Mouse (Mus musculus) embryonic facial prominence, embryonic 13.5 days (tissue): ENCODE measurements around the gene Gm13697. TPM values are rescaled to one million over a fixed set of nuclear protein-coding genes. Genes with fewer than 3 reads are reported as not detected.
"Not testable (repeated sequence)": the region's sequence is repeated elsewhere in the genome, so short reads cannot be mapped to it uniquely, and the experiment has no call there.

ENCODE experiments used
- ATAC-seq: fragments of 200-750 bp; cut with Nextera tagmentation; 2 replicates; pipeline ENCODE4 v1.8.0; 2017; ENCODE audit warnings: low read depth; ENCODE audit not compliant: insufficient number of reproducible peaks, insufficient read depth, low FRiP score, low TSS enrichment
- H3K27ac ChIP-seq: fragments of 300-500 bp; sonication (generic); 2 replicates; pipeline ENCODE4 v1.5.1; 2015; ENCODE audit warnings: moderate library complexity, mild to moderate bottlenecking, inconsistent platforms
- H3K27me3 ChIP-seq: fragments of 300-500 bp; sonication (generic); 2 replicates; pipeline ENCODE4 v1.6.1; 2015; ENCODE audit warnings: mild to moderate bottlenecking, inconsistent platforms
- H3K36me3 ChIP-seq: fragments of 300-500 bp; sonication (generic); 2 replicates; pipeline ENCODE4 v1.6.1; 2015; ENCODE audit warnings: mild to moderate bottlenecking, inconsistent platforms
- H3K4me1 ChIP-seq: fragments of 300-500 bp; sonication (generic); 2 replicates; pipeline ENCODE4 v1.6.1; 2015; ENCODE audit warnings: inconsistent platforms
- H3K4me2 ChIP-seq: fragments of 300-500 bp; sonication (generic); 2 replicates; pipeline ENCODE4 v1.6.1; 2015; ENCODE audit warnings: moderate library complexity, mild to moderate bottlenecking, inconsistent platforms
- H3K4me3 ChIP-seq: fragments of 300-500 bp; sonication (generic); 2 replicates; pipeline ENCODE4 v1.5.1; 2015; ENCODE audit warnings: mild to moderate bottlenecking, inconsistent platforms
- H3K9ac ChIP-seq: fragments of 300-500 bp; sonication (generic); 2 replicates; pipeline ENCODE4 v1.6.1; 2015; ENCODE audit warnings: mild to moderate bottlenecking, inconsistent platforms
- H3K9me3 ChIP-seq: fragments of 300-500 bp; sonication (generic); 2 replicates; pipeline ENCODE4 v1.6.1; 2016; ENCODE audit warnings: inconsistent platforms
- WGBS: fragments of 180-500 bp; shearing (Covaris S2); methylation state at CpG from one replicate; pipeline ENCODE4 v1.1.7; 2015; ENCODE audit warnings: mixed read lengths; 5-methylcytosine and 5-hydroxymethylcytosine counted together
- polyA plus RNA-seq: library from polyadenylated mRNA; unstranded; fragments of >200 nt; fragmentation: Nextera tagmentation; extraction: Ambion mirVana; gene quantifications from 2 replicates; pipeline ENCODE4 v1.2.1, GENCODE M21; 2015

Gm13697 gene
- polyA plus RNA-seq, 1 experiment from 2014 or later = not detected

DNA sequence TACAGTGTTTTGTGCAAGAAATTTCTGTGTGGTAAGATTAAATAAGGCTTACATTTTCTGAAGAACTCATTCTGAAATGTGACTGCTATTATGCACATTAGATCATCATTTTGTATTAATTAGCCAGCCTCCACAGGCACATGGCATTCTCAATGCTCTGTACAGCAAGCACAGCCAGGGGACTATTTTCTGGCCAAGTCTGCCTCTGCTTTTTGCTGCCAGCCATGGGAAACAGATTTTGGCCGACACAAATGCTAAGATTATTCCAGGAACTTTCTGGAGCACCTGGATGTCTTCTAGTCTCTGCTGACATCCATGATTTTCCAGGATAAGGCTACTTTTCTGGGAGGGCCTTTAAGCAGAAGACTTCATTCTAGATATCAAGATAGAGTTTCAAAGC, 24.4 kb downstream of the Gm13697 start:
- no peaks in the 10 kb centered on the region for H3K27me3 ChIP-seq
- H3K4me3 ChIP-seq = no peak overlapping the region
- no peaks in the 10 kb centered on the region for H3K36me3 ChIP-seq
- no peak overlapping the region for H3K27ac ChIP-seq
- H3K4me1 ChIP-seq = peaks cover 3% of the 10 kb centered on the region; the same call in 1 of the 2 replicates
- ATAC-seq = no peak
- H3K9ac ChIP-seq = no peak overlapping the region
- H3K9me3 ChIP-seq = no peaks in the 10 kb centered on the region
- no peak overlapping the region for H3K4me2 ChIP-seq
- WGBS = 49% methylated on average over 1 of the region's 1 CpGs

DNA sequence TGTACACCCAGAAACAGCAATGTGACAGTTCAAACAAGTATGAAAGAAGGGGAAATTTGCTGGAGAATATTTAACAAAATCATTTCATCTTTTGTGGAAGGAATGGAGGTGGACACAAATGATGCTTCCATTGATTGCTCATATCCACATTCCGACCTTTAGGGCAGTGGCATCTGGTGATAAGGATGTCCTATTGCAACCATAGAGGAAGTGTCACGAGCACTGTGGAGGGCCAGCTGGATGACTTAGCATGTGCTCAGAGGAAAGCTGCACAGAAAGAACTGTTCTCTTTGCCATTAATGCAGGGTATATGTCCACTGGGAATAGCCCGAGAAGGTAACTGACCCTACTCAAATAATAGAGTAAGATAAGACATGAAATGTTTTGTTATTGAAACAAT, 25.3 kb downstream of the Gm13697 start:
- Histone ChIP-seq H3K4me3 (no peak overlapping the region), H3K36me3 (no peaks in the 10 kb centered on the region), H3K27me3 (no peaks in the 10 kb centered on the region), H3K27ac (no peak overlapping the region), H3K4me2 (no peak overlapping the region), H3K9me3 (no peaks in the 10 kb centered on the region), H3K9ac (no peak overlapping the region), H3K4me1 (peaks cover 3% of the 10 kb centered on the region; the same call in 1 of the 2 replicates)
- no peak for ATAC-seq
- WGBS = 80% methylated on average over 3 of the region's 3 CpGs

GRCm38 (mm10) chr2:84014572-84014971, 30.0 kb downstream of the Gm13697 start:
- no peak for ATAC-seq
- no peak overlapping the region for H3K4me3 ChIP-seq
- no peak overlapping the region for H3K4me2 ChIP-seq
- H3K36me3 ChIP-seq = no peaks in the 10 kb centered on the region
- H3K9ac ChIP-seq = no peak overlapping the region
- 66% methylated on average over 6 of the region's 6 CpGs for WGBS
- no peaks in the 10 kb centered on the region for H3K27me3 ChIP-seq
- H3K4me1 ChIP-seq = peaks cover 6% of the 10 kb centered on the region; the same call in 1 of the 2 replicates
- H3K27ac ChIP-seq = no peak overlapping the region
- no peaks in the 10 kb centered on the region for H3K9me3 ChIP-seq

- H3K36me3 ChIP-seq, H3K27ac ChIP-seq, H3K27me3 ChIP-seq, H3K4me2 ChIP-seq, H3K9ac ChIP-seq, ATAC-seq, H3K4me3 ChIP-seq, H3K9me3 ChIP-seq: not testable (repeated sequence)
- 83% methylated on average over 5 of the region's 5 CpGs for WGBS
- H3K4me1 ChIP-seq = peaks cover 10% of the 10 kb centered on the region
These were observed 31.7 kb downstream of the Gm13697 start for GRCm38 (mm10) chr2:84016291-84016690.

GRCm38 (mm10) chr2:84018330-84018729, 33.8 kb downstream of the Gm13697 start:
- H3K9me3 ChIP-seq = no peaks in the 10 kb centered on the region
- no peak overlapping the region for H3K9ac ChIP-seq
- no peaks in the 10 kb centered on the region for H3K36me3 ChIP-seq
- H3K4me1 ChIP-seq = peaks cover 10% of the 10 kb centered on the region
- no peaks in the 10 kb centered on the region for H3K27me3 ChIP-seq
- no peak overlapping the region for H3K27ac ChIP-seq
- ATAC-seq = no peak
- no peak overlapping the region for H3K4me3 ChIP-seq
- 31% methylated on average over 3 of the region's 3 CpGs for WGBS
- H3K4me2 ChIP-seq = no peak overlapping the region

GRCm38 (mm10) chr2:84019519-84020305, 35.2 kb downstream of the Gm13697 start:
- Histone ChIP-seq H3K27me3 (no peaks in the 10 kb centered on the region), H3K9ac (no peak overlapping the region), H3K4me1 (peaks cover 10% of the 10 kb centered on the region), H3K4me3 (no peak overlapping the region), H3K27ac (no peak overlapping the region), H3K4me2 (no peak overlapping the region), H3K9me3 (no peaks in the 10 kb centered on the region), H3K36me3 (no peaks in the 10 kb centered on the region)
- 64% methylated on average over 8 of the region's 8 CpGs for WGBS
- ATAC-seq = no peak

DNA sequence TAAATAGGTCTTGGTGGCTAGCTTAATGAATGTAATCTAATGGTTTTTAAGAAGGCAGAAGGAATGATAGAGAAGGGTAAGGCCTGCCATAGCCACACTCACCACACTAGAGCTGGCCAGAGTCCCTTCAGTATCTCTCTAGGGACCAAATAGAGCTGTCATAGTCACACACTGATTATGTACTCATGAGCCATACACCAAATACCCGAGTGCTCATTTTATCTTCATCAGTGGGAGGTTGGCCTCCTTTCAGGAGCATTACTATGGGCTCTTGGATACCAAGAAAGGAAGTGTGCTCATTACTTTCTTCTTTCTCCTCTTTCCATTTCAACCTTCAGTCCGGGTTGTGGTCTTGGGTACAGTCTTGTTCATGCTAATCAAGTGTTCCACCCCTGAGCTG, 37.4 kb downstream of the Gm13697 start:
- ATAC-seq = no peak
- Histone ChIP-seq H3K4me2 (no peak overlapping the region), H3K27ac (no peak overlapping the region), H3K9ac (no peak overlapping the region), H3K9me3 (no peaks in the 10 kb centered on the region), H3K4me1 (peaks cover 10% of the 10 kb centered on the region), H3K27me3 (no peaks in the 10 kb centered on the region; the same call in 1 of the 2 replicates), H3K36me3 (no peaks in the 10 kb centered on the region), H3K4me3 (no peak overlapping the region)
- WGBS = 87% methylated on average over 2 of the region's 2 CpGs

DNA sequence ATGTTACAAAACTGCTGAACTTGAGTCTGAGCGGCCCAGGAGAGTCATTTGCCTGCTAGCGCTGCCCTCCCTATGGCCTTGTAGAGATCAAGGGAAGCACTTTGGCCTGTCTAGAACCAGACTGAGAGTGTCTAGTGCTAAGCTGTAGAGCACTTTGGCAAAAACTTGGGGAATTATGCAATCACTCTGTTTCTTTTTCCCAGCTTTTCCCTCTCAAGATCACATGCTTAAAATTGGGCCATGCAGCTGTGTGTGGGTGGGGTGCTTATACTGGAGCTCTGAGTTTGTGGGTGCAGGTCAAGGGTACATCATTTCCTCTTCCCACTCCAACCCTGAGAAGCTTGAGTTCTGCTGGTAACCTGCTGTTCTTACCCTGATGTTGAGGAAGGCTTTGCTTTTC, 38.4 kb downstream of the Gm13697 start:
- Histone ChIP-seq H3K27me3 (no peaks in the 10 kb centered on the region; the same call in 1 of the 2 replicates), H3K4me2 (no peak overlapping the region), H3K36me3 (no peaks in the 10 kb centered on the region), H3K9ac (no peak overlapping the region), H3K4me3 (no peak overlapping the region), H3K9me3 (no peaks in the 10 kb centered on the region), H3K4me1 (peaks cover 10% of the 10 kb centered on the region), H3K27ac (no peak overlapping the region)
- no peak for ATAC-seq
- 79% methylated on average over 2 of the region's 2 CpGs for WGBS

- H3K27me3 ChIP-seq = no peaks in the 10 kb centered on the region; the same call in 1 of the 2 replicates
These were observed 38.8 kb downstream of the Gm13697 start for GRCm38 (mm10) chr2:84023319-84023718.

DNA sequence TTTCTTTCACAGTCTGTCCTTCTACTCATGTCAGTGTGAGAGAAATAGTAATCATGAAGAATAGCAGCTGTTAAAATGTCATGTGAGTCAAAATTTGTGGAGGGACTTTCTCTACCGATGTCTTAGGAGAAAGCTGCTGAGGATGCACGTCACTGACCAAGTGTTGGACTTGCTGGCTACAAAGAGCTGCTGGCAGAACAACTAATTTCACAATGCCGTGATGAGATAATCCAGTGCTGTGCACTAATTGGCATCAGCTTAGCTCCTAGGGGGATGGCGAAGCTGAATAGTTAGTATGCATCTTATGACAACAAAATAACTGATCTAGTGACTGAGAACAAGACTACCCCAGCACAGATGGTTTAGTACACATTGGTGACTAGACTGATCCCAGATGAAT, 40.7 kb downstream of the Gm13697 start:
- WGBS = 70% methylated on average over 4 of the region's 4 CpGs
- H3K4me1 ChIP-seq = no peaks in the 10 kb centered on the region
- no peak for ATAC-seq

More at GRCm38 (mm10) chr2:84023319-84023718, 38.8 kb downstream of the Gm13697 start:
- Histone ChIP-seq H3K36me3 (no peaks in the 10 kb centered on the region), H3K4me3 (no peak overlapping the region), H3K4me2 (no peak overlapping the region), H3K4me1 (peaks cover 10% of the 10 kb centered on the region), H3K9me3 (no peaks in the 10 kb centered on the region), H3K9ac (no peak overlapping the region), H3K27ac (no peak overlapping the region)
- 78% methylated on average over 2 of the region's 2 CpGs for WGBS
- no peak for ATAC-seq

DNA sequence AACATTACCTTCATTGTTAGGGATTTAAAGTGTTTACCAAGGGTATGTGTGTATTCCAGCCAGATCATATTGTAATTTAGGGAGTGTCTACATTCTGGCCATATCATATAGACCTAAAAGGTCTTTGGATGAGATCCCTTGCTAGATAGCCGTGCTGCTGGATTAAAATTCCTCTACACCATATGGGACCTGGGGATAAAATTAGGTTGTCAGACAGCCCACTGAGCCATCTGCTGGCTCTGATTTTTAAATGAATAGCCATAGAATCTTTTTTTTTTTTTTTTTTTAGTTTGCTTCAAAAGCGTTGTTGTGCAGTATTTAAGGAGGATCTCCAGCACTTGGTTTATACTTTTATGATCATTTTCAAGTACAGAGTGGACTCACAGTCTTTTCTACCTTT, 48.0 kb downstream of the Gm13697 start:
- Histone ChIP-seq H3K27ac (no peak overlapping the region), H3K9me3 (no peaks in the 10 kb centered on the region), H3K9ac (no peak overlapping the region), H3K27me3 (no peaks in the 10 kb centered on the region), H3K4me1 (no peaks in the 10 kb centered on the region), H3K4me2 (no peak overlapping the region), H3K36me3 (no peaks in the 10 kb centered on the region), H3K4me3 (no peak overlapping the region)
- ATAC-seq = no peak
- WGBS = 86% methylated on average over 2 of the region's 2 CpGs

More for the DNA sequence above, 40.7 kb downstream of the Gm13697 start:
- Histone ChIP-seq H3K36me3 (no peaks in the 10 kb centered on the region), H3K27ac (no peak overlapping the region), H3K27me3 (no peaks in the 10 kb centered on the region; the same call in 1 of the 2 replicates), H3K4me2 (no peak overlapping the region), H3K4me3 (no peak overlapping the region), H3K9ac (no peak overlapping the region), H3K9me3 (no peaks in the 10 kb centered on the region)

GRCm38 (mm10) chr2:84035997-84036396, 51.5 kb downstream of the Gm13697 start:
- Histone ChIP-seq H3K27me3 (no peaks in the 10 kb centered on the region), H3K4me2 (no peak overlapping the region), H3K9me3 (no peaks in the 10 kb centered on the region), H3K4me1 (no peaks in the 10 kb centered on the region), H3K27ac (no peak overlapping the region), H3K9ac (no peak overlapping the region), H3K36me3 (no peaks in the 10 kb centered on the region), H3K4me3 (no peak overlapping the region)
- no peak for ATAC-seq
- 81% methylated on average over 4 of the region's 4 CpGs for WGBS
